Mouse (Mus musculus): ENCODE results near the gene Chmp1a.

Gene Chmp1a

DNA sequence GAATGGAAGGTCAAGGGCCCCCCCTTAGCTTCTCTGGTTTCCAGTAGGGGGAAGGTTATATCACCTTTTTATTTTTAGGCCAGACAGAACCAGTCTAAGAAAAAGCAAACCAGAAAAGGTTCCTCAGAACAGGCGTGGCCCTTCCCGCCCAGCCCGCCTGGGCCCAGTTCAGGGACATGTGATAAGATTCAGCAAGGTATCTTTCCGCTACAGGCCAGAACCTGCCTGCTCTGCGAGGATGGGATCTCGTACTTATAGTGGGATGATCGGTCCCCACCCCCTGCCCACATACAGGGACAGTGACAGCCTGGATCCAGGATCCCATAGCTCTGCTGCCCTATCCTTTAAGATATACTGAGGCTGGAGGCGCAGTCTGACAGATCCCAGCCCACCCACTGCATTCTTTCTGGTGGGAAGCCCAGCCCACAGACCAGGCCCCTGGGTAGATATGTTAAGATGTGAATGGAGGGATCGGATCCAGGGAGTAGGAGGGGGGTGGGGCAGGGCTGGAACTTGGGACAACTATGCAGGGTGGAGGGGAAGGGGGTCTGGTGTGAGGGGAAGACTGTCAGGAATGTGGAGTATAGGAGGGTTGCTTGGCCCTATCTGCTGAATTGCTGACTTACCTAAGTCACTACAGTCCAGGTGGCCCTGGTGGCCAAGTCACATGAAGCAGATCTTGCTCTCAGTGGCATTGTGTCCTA, 56.3 kb downstream of the Chmp1a start:
- no peak for DNase-seq (ENCODE audit: low read depth, low spot score)

DNA sequence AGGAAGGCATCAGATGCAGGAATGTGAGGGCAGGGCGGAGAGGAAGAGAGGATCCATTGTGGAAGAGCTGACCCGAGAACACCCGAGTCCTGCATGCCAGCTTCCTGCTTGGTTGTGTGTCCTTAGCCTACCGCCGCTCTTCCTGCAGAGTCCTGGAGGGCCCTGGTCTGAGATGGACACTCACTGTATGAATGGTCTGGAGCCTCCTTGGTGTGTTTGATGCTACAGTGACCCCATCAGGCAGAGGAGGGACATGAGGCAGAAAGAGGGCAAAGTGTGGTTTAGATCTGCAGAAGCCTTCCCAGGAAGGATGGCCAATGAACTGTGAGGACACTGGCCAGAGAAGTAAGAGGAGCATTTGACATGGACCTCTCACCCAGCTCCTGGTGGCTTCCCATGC, 57.4 kb downstream of the Chmp1a start:
- no peak for DNase-seq (ENCODE audit: low read depth, low spot score)

Measured in telencephalon, adult 2 months (tissue).